Mouse (Mus musculus): ENCODE measurements around the gene Lmo2.
A peak's percentile ranks its signal among the peaks of the same experiment; 100 is the strongest.
"Not testable (repeated sequence)": the region's sequence is repeated elsewhere in the genome, so short reads cannot be mapped to it uniquely, and the experiment has no call there.

Gene Lmo2

GRCm38 (mm10) chr2:103983146-103983545, 25.4 kb downstream of the Lmo2 start:
- DNase-seq, result no peak

DNA sequence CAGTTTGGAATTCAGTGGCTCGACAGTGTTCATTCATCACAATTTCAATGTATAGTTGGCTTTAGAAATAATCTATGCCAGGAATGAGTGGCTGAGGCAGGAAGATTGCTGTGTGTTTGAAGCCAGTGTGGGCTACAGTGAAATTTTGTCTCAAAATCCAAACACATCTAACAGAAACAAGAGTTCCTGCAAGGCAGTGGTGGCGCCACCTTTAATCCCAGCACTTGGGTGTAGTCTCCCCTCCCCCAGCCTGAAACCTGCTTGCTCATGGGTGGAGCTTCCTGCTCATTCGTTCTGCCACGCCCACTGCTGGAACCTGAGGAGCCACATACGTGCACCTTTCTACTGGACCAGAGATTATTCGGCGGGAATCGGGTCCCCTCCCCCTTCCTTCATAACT, 29.8 kb downstream of the Lmo2 start:
- not testable (repeated sequence) for DNase-seq

GRCm38 (mm10) chr2:103989724-103990123, 31.9 kb downstream of the Lmo2 start:
- DNase-seq, result no peak

DNA sequence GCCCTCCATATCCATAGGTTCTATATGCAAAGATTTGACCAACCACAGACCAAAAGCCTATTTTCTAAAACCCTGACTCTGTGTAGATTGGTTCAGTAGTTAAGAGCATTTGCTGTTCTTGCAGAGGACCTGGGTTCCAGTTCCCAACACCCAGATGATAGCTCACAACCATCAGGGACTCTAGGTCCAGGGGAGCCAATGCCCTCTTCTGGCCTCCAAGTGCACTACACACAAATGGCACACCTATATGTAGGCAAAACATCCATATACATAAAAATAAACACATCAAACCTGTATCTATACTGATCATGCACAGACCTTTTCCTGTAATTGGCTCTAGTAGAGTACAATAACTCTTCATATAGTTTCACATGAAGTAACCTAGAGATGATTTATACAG, 33.5 kb downstream of the Lmo2 start:
- DNase-seq, result no peak

DNA sequence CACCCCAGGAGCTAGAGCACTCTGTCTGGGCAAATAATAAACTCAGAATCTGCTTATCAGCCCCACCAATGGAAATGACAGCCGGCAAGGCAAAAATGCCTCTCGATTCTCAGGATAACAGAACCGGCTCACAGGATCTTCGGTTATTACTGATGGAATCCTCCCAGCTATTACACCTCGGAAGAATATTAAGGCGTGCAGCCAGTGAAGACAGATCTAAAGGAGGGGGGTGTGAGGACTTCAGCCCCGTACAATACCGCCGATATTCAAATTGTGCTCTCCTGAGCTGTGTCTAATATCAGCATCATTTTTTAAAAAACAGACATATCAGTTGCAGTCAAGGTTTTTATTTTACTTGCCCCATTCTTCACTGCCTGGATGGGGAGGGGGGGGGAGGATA, 34.4 kb downstream of the Lmo2 start:
- DNase-seq, result no peak

- DNase-seq, result peak; percentile 33 to 40
These were observed 35.0 kb downstream of the Lmo2 start for GRCm38 (mm10) chr2:103992618-103993332.

GRCm38 (mm10) chr2:104001076-104001475, 43.3 kb downstream of the Lmo2 start:
- no peak for DNase-seq

DNA sequence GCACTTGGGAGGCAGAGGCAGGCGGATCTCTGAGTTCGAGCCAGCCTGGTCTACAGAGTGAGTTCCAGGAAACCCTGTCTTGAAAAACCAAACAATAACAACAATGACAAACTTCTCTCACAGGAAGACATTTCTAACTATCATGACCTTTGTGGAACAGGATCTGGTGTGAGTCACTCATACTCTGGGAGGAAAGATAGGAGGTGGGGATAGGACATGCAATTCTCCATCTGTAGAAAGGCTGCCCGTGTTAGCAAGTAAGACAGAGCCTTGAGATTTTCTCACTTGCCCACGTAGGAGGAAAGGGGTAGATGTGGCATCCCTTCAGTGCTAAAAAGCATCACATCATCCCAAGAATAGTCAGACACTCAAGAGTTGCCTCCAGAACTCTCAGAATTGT, 44.1 kb downstream of the Lmo2 start:
- DNase-seq, result no peak

- DNase-seq, result peak; percentile 69 to 84
These were observed 45.1 kb downstream of the Lmo2 start for GRCm38 (mm10) chr2:104002711-104003413.

- DNase-seq, result no peak
These were observed 50.2 kb downstream of the Lmo2 start for GRCm38 (mm10) chr2:104007793-104008519.

DNA sequence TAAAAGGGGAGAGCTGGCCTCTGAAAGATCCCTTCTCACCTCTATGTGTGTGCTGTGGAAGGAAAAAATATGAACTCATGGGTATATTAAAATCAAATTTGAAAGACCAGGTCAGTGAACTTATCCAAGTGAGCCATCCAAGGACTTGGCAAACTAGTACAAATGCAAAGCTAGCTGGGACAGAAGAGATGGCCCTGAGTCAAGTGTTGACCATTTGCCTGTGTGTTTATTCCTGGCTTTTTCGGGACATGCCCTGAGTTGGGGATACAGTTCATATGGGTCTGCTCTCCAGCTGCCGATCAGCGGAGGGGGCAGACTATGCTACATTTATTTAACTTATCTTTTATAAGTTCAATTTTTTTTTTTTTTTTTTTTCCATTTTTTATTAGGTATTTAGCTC, 51.1 kb downstream of the Lmo2 start:
- not testable (repeated sequence) for DNase-seq

- DNase-seq, result no peak
These were observed 65.3 kb downstream of the Lmo2 start for GRCm38 (mm10) chr2:104023096-104023495.

GRCm38 (mm10) chr2:104024656-104025055, 66.9 kb downstream of the Lmo2 start:
- DNase-seq, result no peak

DNA sequence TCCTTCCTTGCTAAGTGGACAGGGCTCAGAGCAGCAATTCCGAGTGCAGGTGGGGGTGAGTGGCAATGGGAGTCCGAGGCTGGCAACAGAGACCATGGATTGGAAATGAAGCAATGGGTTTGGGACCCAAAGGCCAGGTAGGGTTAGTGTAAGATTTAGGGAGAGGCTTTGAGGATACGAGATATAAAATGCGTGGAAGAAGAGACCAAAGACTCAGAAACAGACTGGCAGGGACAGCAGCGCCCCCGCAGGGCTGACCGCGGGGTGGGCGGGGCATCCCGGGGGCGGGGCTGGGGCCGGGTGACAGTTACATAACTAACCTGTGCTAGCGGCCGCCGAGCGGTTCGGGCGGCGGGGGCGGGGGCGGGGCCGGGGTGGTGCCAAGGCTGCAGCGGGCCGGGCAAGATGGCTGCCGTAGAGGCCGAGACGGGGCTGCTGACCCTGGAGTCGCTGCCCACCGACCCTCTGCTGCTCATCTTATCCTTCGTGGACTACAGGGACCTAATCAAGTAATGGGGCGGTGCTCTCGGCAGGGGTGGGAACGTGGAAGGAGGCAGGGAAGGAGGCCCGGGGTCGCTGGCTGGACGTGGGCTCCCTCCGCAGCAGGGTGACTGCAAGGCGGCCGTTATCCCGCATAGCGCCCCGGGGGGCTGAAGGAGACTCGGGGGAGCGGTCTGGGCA, 69.8 kb downstream of the Lmo2 start, which contains the start of gene Fbxo3:
Gene Fbxo3, plus strand, starts transcription at position 264 of the 681 bp plus-strand sequence.
- DNase-seq, result peak; percentile 91 to 94

- no peak for DNase-seq
These were observed 70.4 kb downstream of the Lmo2 start, which contains the start of gene 4931422A03Rik for GRCm38 (mm10) chr2:104028139-104028723. Gene 4931422A03Rik, minus strand, starts transcription at chr2:104028361.

DNA sequence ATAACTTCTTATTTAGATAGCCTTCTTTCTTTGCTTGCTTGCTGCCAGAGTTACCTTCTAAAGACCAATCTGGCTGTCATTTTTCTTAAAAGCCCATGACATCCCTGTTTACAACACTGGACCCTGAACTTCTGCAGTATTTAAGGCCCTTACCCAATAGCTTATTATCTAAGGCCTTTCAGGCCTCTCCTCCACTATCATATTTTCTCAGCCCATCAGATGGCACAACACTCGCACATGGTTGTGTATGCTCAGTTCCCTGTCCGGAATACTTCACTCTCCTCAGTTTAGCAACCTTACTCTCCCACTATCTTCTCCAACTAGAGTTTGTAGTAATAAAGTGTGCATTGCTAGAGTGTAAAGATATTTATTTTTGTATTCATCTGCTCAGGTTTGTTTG, 71.3 kb downstream of the Lmo2 start:
- no peak for DNase-seq

GRCm38 (mm10) chr2:104030381-104030780, 72.6 kb downstream of the Lmo2 start:
- DNase-seq, result no peak

Data from cerebellum, postnatal 14 days (tissue).